Mouse (Mus musculus): Measurements from ENCODE around the gene Prr14l.

GRCm38 (mm10) chr5:32849178-32849577, 4.9 kb downstream of the Prr14l start:
- no peak for TF ChIP-seq CTCF (conservative IDR thresholded peaks at IDR 0.05; ENCODE audit: insufficient read depth, insufficient read length, low read depth, low read length)
- TF ChIP-seq POLR2A (IDR thresholded peaks at IDR 0.05; ENCODE audit: low read depth, low read length): no peak

Data from kidney, adult 2 months (tissue).